Mouse (Mus musculus): ENCODE measurements around the gene Coro2b. TPM values are rescaled to one million over a fixed set of nuclear protein-coding genes. Genes with fewer than 3 reads are reported as not detected.

Gene Coro2b
- polyA plus RNA-seq, 2 experiments = 10.3 to 20.8 TPM

DNA sequence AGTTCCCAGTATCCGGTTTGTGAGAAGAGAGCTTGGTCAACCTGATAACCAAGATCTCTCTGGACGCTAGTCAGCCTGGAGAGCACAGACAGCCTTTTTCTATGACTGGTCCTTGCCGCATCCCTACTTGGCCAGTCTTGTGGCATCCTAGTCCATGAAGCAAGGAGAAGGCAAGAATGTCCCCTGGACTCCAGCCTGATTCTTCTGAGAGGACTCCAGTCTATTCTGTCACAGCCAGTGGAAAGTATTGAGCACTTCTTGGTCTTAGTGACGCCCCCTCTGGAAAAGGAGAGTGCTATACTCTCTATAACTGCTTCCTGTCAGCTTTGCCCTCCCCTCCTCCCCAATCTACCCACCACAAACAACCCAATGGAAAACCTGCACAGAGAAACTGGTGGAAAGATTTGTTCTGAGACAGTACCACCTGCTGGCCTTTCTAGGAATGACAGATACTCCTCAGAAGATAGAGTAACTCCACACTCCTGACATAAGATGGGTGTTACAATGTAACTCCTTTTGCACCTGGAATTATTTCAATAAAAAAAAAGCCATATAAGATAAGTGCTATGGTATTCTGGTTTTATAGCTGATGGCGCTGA is 18.5 kb upstream of the Coro2b start:
- DNase-seq (ENCODE audit: low spot score) (peak; percentile 64), ATAC-seq (ENCODE audit: low FRiP score, low read depth) (no peak)
- H3K4me2 ChIP-seq (replicated peaks; ENCODE audit: low read depth, low read length, severe bottlenecking) = no peak overlapping the region
- no peaks in the 10 kb centered on the region for H3K4me1 ChIP-seq (ENCODE audit: control insufficient read depth, insufficient read depth, low read length)
- no peaks in the 10 kb centered on the region for H3K36me3 ChIP-seq (ENCODE audit: control insufficient read depth, insufficient read depth, low read length)
- TF ChIP-seq POLR2A (IDR thresholded peaks at IDR 0.05; ENCODE audit: borderline replicate concordance, extremely low read depth, insufficient read depth, insufficient read length) = no peak
- no peak overlapping the region for H3K9ac ChIP-seq (ENCODE audit: low read depth, low read length, severe bottlenecking)
- H3K27ac ChIP-seq (replicated peaks; ENCODE audit: low read depth, low read length) = no peak overlapping the region
- no peaks in the 10 kb centered on the region for H3K27me3 ChIP-seq (ENCODE audit: control insufficient read depth, insufficient read depth, low read length)
- no peak overlapping the region for H3K4me3 ChIP-seq (replicated peaks; ENCODE audit: low read length)
- 66% methylated on average over 5 of the region's 5 CpGs for WGBS
- H3K9me3 ChIP-seq (ENCODE audit: control insufficient read depth, low read length) = no peaks in the 10 kb centered on the region

DNA sequence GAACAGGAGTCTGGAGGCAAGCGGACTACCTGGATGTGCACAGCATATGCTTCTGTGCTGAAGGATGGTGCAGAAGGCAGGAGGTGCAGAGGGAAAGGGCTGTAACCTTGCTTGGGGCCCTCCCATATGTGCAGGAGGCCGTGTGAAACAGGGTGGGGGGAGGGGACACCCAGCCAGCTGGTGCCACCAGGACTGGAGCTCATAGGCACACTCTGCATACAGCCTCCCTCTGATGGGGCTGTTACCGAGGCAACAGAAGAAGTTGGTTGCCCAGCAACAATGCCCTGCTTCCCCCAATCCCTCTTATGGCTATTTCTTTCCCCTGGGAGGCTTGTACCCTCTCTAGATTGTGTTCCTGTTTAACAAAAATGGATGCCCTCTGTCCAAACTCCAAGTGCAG is 17.8 kb upstream of the Coro2b start:
- Histone ChIP-seq H3K9me3 (ENCODE audit: control insufficient read depth, low read length) (no peaks in the 10 kb centered on the region), H3K27ac (replicated peaks; ENCODE audit: low read depth, low read length) (no peak overlapping the region), H3K27me3 (ENCODE audit: control insufficient read depth, insufficient read depth, low read length) (no peaks in the 10 kb centered on the region), H3K4me3 (replicated peaks; ENCODE audit: low read length) (no peak overlapping the region), H3K4me2 (replicated peaks; ENCODE audit: low read depth, low read length, severe bottlenecking) (no peak overlapping the region), H3K4me1 (ENCODE audit: control insufficient read depth, insufficient read depth, low read length) (no peaks in the 10 kb centered on the region), H3K9ac (ENCODE audit: low read depth, low read length, severe bottlenecking) (no peak overlapping the region), H3K36me3 (ENCODE audit: control insufficient read depth, insufficient read depth, low read length) (no peaks in the 10 kb centered on the region)
- DNase-seq (ENCODE audit: low spot score) (no peak), ATAC-seq (ENCODE audit: low FRiP score, low read depth) (no peak)
- WGBS = 46% methylated on average over 3 of the region's 3 CpGs
- no peak for TF ChIP-seq POLR2A (IDR thresholded peaks at IDR 0.05; ENCODE audit: borderline replicate concordance, extremely low read depth, insufficient read depth, insufficient read length)

DNA sequence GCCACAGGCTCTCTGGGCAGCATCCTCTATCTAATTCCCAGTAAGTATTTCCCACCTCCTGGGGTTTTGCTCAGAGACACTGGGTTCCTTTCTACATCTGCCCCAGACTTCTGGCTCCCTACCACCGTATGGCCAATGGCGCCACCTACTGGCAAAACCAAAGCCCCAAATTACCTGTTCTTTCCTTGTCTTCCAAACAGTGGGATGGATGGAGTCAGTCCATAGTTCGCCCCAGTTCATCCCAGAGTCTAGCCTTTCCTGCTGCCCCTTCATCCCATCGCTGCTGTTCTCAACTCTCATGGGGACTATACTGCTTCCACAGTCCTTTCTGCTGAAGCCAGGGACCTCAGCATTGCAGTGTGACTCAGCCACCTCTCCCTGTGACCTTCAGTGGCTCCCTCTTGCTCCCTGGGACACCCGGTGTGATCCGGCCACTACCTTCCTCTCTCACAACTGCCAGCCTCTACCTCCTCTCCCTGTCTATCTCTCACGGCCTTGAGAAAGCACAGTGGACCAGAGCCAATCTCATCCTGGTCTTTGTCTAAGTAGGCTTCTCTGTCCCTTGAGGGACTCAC is 16.6 kb upstream of the Coro2b start:
- WGBS = 36% methylated on average over 7 of the region's 7 CpGs
- H3K9me3 ChIP-seq (ENCODE audit: control insufficient read depth, low read length) = no peaks in the 10 kb centered on the region
- no peaks in the 10 kb centered on the region for H3K36me3 ChIP-seq (ENCODE audit: control insufficient read depth, insufficient read depth, low read length)

DNA sequence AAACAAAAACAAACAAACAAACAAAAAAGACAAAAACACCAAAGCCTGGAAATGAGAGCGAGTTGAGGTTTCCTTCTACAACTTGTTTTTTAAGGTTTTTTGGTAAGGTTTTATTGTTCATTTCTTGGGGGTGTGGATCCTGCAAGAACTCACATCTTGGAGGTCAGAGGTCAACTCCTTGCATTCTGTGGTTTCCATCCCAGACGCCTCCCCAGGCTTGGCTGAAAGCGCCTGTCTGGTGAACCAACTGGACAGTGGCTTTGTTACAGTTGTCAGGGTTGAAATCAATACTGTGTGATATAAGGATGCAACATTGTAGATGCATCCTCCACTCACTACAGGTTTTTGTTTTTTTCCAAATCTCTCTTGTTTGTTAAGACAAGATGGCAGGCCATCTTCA is 14.7 kb upstream of the Coro2b start:
- DNase-seq (ENCODE audit: low spot score) (no peak), ATAC-seq (ENCODE audit: low FRiP score, low read depth) (no peak)
- WGBS = 84% methylated on average over 3 of the region's 3 CpGs
- Histone ChIP-seq H3K9me3 (ENCODE audit: control insufficient read depth, low read length) (no peaks in the 10 kb centered on the region), H3K4me1 (ENCODE audit: control insufficient read depth, insufficient read depth, low read length) (no peaks in the 10 kb centered on the region), H3K4me3 (replicated peaks; ENCODE audit: low read length) (no peak overlapping the region), H3K27me3 (ENCODE audit: control insufficient read depth, insufficient read depth, low read length) (no peaks in the 10 kb centered on the region), H3K9ac (ENCODE audit: low read depth, low read length, severe bottlenecking) (no peak overlapping the region), H3K36me3 (ENCODE audit: control insufficient read depth, insufficient read depth, low read length) (no peaks in the 10 kb centered on the region), H3K27ac (replicated peaks; ENCODE audit: low read depth, low read length) (no peak overlapping the region), H3K4me2 (replicated peaks; ENCODE audit: low read depth, low read length, severe bottlenecking) (no peak overlapping the region)
- no peak for TF ChIP-seq POLR2A (IDR thresholded peaks at IDR 0.05; ENCODE audit: borderline replicate concordance, extremely low read depth, insufficient read depth, insufficient read length)

More for the DNA sequence above, 16.6 kb upstream of the Coro2b start:
- Histone ChIP-seq H3K4me3 (replicated peaks; ENCODE audit: low read length) (no peak overlapping the region), H3K4me1 (ENCODE audit: control insufficient read depth, insufficient read depth, low read length) (no peaks in the 10 kb centered on the region), H3K27ac (replicated peaks; ENCODE audit: low read depth, low read length) (no peak overlapping the region), H3K4me2 (replicated peaks; ENCODE audit: low read depth, low read length, severe bottlenecking) (no peak overlapping the region), H3K27me3 (ENCODE audit: control insufficient read depth, insufficient read depth, low read length) (no peaks in the 10 kb centered on the region), H3K9ac (ENCODE audit: low read depth, low read length, severe bottlenecking) (no peak overlapping the region)
- TF ChIP-seq POLR2A (IDR thresholded peaks at IDR 0.05; ENCODE audit: borderline replicate concordance, extremely low read depth, insufficient read depth, insufficient read length) = no peak
- DNase-seq (ENCODE audit: low spot score) (peak; percentile 38), ATAC-seq (ENCODE audit: low FRiP score, low read depth) (no peak)

DNA sequence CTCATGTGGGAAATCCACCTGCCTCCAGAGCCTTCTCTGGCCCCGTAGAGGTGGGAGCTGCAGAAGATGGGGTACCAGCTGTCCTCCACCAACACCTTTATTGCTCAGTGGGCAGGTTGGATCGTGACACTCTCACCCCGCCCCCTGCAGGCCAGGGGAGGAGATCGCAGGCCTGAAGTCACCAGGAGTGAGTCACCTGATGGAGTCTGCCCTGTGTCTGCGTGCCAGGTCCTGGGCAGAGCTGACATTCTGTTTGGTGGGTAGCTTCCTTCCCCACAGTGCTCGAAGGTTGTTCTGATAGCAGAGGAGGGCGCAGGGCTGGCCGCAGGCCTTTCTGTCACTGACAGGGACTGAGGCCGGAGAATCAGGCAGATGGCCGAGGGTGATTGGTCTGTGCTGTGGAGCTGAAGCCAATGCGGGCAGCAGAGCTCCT is 13.8 kb upstream of the Coro2b start:
- 40% methylated on average over 11 of the region's 11 CpGs for WGBS
- no peak for ATAC-seq (ENCODE audit: low FRiP score, low read depth)
- TF ChIP-seq POLR2A (IDR thresholded peaks at IDR 0.05; ENCODE audit: borderline replicate concordance, extremely low read depth, insufficient read depth, insufficient read length) = no peak

More for the DNA sequence above, 13.8 kb upstream of the Coro2b start:
- no peak for DNase-seq (ENCODE audit: low spot score)
- Histone ChIP-seq H3K36me3 (ENCODE audit: control insufficient read depth, insufficient read depth, low read length) (no peaks in the 10 kb centered on the region), H3K4me3 (replicated peaks; ENCODE audit: low read length) (no peak overlapping the region), H3K9me3 (ENCODE audit: control insufficient read depth, low read length) (no peaks in the 10 kb centered on the region), H3K27me3 (ENCODE audit: control insufficient read depth, insufficient read depth, low read length) (no peaks in the 10 kb centered on the region), H3K4me2 (replicated peaks; ENCODE audit: low read depth, low read length, severe bottlenecking) (no peak overlapping the region), H3K4me1 (ENCODE audit: control insufficient read depth, insufficient read depth, low read length) (no peaks in the 10 kb centered on the region), H3K27ac (replicated peaks; ENCODE audit: low read depth, low read length) (no peak overlapping the region), H3K9ac (ENCODE audit: low read depth, low read length, severe bottlenecking) (no peak overlapping the region)

All from limb, embryonic 14.5 days (tissue).